Mouse (Mus musculus): ENCODE data around the gene Art2b.
"Not testable (repeated sequence)": the region's sequence is repeated elsewhere in the genome, so short reads cannot be mapped to it uniquely, and the experiment has no call there.

DNA sequence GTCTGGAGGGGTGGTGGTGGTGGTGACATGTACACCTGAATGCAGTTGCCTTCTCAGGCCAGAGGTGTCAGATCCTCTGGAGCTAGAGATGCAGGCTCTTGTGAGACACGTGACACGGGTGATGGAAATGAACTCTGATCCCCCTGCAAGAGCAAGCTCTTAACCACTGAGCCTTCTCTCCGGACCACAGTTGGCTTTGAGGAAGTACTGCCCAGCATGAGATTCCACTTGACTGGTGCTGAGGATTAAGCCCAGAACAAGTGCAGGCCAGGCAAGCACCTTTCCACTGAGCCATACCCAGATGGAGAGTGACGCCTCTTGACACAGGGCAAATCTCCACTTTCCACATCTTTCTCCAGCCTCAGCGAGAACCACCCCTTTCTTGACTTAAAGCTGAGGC lies 26.0 kb downstream of the Art2b start:
- not testable (repeated sequence) for TF ChIP-seq CTCF (IDR thresholded peaks at IDR 0.05; ENCODE audit: insufficient read depth, low read length); POLR2A (IDR thresholded peaks at IDR 0.05; ENCODE audit: borderline replicate concordance, extremely low read depth, low read depth, low read length)

All from lung, adult 2 months (tissue).